Mouse (Mus musculus): ENCODE results near the gene Slc25a34. TPM values are rescaled to one million over a fixed set of nuclear protein-coding genes. Genes with fewer than 3 reads are reported as not detected.
A peak's percentile ranks its signal among the peaks of the same experiment; 100 is the strongest.

Gene Slc25a34
- 1 to 10 TPM; 1.3 to 5.1 (median 2.6) TPM for total RNA-seq (2022)

DNA sequence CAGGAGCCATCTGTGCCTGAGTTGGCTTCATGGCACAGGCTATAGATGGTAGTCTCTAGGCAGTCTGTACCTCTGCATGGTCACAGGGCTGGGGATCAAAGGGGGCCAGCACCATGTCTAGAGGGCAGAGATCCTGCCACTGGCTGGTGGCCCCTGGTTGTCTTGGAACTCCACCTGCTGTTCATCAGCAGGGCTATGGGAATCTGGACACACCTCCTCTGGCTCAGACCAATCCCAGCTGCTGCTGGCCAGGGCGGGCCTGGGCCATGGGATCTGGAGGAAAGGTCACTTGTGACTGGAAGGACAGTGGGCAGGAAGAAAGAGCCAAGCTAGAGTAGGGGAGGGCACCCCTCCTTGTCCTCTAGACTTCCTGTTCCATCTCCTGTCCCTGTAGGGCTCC is at the start of gene Slc25a34:
Slc25a34 (minus strand) TSS at position 156 of the 400 bp plus-strand sequence.
- peak; percentile 86 for DNase-seq

DNA sequence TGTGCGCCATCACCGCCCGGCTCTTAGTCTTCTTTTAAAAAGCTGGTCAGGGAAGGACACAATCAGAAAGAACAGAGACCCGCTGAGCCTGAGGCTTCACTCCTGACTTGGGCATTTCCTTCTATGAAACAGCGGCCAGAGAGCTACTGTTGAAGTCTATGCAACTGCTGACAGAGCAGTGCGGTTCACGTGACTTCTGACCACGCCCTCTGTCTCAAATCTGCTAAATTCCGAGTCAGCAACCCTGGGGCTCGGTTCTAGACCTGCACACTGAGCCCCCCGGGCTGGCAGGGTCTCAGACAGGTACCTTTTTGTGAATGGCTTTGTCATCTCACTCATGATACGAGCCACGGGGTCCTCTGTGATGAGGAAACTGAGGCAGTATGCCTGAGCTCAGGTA is 48.7 kb upstream of the Slc25a34 start:
- no peak for DNase-seq

DNA sequence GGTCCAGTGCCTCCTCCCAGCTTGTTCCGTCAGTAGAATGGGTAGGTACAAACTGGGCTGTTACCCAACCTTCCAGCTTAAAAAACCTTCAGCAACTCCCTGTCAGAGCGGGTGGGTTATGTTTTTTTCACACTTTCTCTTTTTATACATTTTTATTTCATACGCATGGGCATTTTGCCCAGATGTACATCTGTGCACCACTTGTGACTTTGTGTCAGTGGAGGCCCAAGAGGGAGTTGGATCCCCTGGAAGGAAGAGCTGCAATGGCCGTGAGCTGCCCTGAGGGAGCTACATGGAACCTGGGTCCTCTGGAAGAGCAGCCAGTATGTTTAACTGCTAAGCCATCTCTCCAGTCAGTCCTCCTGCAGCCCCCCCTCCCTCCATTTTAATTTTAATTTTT is 47.8 kb upstream of the Slc25a34 start:
- DNase-seq, result no peak

DNA sequence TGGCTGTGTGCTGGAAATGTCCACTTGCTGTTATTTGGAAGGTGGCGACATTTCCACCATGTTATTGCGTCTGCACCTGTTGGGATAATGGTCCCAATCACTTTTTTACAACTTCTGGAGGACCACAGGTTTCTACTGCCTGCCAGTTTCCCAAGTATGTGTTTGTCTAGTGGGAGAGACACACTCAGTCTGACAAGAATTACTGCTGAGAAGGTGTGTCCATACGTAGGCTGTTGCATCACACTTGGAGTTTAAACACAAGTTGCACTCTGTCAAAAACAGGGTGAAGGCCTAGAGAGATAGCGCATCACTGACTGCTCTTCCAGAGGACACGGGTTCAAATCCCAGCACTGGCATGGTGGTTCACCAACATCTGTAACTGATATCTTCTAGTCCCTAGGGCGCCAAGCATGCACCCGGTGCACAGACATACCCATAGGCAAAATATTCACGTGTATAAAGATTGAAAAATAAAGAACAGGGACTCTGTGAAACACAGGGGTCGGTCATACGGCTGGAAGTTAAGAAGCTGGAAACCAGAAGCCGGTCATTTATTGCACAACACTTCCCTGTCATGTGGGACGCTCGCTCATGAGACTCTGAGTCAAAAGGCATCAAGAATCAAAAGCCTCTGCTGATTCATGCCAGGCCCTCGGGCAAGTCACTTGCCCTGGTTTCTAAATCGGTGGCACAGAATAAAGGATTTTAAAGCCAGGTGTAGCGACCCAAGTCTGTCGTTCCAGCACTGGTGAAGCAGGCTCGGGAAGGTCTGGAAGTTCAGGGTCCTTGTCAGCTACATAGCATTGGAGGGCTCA is 46.5 kb upstream of the Slc25a34 start:
- DNase-seq, result peak; percentile 78

DNA sequence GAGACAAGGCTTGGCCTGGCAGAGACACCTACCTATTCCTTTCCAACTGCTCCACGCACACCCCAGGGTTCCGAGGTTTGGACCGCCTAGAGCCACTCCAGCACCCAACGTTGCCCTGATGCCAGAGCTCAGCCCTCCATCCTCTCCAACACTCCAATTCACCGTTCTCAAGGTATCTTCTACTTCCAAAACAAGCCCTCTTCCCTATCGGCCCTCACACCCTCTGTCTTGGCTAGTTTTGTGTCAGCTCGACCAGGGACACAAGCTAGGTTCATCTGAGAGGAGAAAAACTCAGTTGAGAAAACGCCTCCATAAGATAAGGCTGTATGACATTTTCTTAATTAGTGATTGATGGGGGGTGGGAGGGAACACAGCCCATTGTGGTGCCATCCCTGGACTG is 41.2 kb upstream of the Slc25a34 start, which contains the start of gene Plekhm2:
Plekhm2 (minus strand) TSS at position 101 of the 400 bp plus-strand sequence.
- DNase-seq, result no peak

DNA sequence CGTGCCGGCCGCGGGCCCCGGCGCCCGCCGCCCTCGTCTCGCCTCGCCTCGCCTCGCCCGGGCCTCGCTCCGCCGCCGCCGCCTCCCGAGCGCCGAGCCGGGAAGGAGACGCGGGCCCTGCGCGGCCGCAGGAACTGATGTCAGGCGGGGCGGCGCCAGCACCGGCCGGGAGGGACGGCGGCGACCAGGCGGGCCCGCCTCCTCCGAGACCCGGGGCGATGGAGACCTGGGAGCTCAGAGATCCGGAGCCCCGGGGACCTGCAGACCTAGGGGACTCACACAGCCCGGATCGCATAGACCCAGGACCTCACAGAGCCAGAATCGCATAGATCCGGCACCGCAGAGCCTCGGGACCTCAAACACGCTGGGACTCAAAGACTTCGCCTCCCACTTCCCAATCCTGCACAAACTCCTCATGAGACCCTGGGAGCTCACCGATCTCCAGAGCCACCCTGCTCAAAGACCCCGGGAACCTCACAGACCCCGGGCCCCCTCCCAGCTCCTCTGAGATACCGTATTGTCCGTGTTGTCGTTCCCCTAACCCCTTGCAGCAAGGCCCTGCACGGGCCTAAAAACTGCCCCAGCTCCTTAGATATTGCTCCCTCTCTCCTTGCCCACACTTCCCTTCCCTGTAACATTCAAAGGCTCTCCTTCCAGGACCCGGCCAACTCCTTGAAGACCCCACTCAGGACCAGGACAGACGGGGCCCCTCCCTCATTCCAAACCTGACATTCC is 40.6 kb upstream of the Slc25a34 start:
- no peak for DNase-seq

DNA sequence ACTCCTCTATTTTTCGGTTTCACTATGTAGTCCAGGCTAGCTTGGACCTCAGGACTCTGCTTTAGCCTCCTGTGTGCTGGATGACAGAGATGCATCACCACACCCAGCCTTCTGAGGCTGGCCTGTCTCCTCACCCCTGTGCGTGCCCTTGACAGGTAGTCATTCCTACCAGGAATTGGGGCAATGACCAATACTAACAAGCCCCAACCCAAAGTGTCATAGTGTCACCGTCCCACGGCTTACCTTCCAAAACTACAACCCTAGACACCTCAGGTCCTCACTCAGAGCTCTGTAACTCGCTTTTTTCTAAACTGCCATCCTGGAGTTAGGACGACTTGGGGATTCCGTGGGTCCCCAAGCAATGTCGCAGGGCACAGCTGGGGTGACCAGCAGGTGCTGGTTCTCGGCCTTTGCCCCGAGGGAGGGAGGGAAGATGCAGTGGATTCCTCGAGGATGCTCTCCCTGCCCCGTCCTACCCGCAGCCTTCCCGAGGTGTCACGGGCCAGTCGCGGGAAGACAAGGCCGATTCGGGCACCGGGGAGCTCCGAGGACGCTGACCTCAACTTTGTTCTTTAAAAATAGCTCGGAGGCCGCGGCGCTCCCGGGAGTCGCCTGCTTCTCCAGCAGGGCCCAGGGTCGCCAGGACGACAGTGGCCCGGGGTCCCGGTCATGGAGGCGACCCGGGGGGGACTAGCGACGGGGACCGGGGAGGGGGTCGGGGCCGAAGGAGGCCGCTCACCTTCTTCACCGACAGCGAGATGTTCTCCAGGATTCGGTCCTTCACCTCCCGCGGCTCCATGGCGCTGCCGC is 39.7 kb upstream of the Slc25a34 start:
- no peak for DNase-seq

DNA sequence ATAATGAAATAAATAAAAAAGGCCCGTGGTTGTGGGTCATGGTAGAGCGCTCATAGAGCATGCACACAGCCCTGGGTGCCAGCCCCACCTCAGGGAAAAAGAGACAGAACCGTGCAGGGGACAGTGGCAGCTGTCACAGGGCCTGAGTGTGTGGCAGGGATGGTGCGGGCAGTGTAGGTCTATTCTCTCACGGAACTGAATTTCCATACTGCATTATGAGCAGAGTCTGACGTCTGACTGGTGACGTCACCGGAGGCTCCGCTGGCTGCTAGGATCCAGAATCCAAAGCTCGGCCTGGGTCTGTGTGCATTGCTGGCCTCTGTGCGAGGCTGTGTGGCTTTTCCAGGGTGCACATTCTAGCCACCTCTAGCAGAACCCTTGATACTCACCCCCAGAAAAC is 37.3 kb upstream of the Slc25a34 start:
- no peak for DNase-seq

DNA sequence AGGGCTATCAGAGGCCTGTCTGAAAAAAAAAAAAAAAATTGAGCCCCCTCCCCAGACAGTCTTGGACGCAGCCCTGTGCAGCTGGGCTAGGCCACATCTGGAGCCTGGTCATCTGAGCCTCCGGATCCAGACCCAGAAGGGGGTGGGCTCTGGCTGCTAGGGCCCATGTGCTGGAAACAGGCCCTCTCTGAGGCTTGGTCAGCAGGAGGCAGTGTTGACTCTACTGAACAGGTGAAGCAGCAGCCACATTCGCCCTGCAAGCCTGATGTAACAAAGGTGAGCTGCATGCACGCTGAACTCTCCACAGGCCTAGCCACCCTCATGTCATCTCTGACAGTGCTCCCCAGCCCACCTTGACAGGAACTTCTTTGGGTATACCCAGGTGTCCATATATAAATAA is 36.1 kb upstream of the Slc25a34 start:
- DNase-seq, result no peak

DNA sequence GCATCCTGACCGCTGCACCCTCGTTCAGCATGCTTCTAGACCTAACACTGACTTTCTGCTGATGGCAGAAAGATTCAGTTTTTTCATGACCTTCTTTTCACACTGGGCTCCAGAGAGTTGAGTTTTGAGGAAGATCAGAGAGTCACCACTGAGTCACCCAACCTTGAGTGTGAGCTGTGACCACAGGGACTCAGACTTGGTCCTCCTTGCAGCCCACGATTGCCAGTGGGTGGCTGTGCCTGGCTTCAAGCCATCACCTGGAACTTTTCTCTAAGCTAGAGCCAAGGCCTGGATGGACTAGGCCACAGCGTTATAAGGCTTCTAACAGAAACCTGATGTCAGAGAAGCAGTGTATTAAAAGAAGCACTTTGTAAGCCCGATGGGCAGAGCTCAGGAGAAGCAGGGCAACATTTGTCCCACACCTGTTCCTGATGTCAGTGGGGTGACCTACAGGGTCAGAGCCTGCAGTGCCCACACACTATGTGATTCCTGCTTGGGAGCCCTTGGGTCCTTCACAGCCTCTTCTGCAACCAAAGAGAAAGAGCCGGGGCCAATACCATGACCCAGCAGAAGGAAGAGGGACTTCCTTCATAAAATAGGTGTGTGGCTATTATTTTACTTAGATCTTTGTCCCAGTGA is 35.3 kb upstream of the Slc25a34 start:
- peak; percentile 79 for DNase-seq

DNA sequence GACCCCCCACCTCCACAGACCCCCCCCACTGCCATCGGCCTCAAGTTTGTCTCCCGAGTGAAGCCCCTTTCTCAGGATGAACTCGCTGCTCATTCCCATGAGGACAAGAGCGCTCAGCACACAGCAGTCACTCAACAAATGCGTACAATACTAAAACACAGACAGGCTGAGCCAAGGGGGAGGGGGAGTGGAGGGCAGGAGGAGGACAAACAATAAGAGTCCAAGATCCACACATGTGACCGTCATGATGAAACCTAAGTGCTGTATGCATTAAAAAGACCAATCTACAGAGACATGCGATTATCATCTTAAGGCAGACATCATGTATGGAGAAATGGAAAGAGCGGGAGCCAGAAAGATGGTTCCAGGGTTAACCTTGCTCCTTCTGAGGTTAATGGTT is 33.3 kb upstream of the Slc25a34 start:
- DNase-seq, result no peak

DNA sequence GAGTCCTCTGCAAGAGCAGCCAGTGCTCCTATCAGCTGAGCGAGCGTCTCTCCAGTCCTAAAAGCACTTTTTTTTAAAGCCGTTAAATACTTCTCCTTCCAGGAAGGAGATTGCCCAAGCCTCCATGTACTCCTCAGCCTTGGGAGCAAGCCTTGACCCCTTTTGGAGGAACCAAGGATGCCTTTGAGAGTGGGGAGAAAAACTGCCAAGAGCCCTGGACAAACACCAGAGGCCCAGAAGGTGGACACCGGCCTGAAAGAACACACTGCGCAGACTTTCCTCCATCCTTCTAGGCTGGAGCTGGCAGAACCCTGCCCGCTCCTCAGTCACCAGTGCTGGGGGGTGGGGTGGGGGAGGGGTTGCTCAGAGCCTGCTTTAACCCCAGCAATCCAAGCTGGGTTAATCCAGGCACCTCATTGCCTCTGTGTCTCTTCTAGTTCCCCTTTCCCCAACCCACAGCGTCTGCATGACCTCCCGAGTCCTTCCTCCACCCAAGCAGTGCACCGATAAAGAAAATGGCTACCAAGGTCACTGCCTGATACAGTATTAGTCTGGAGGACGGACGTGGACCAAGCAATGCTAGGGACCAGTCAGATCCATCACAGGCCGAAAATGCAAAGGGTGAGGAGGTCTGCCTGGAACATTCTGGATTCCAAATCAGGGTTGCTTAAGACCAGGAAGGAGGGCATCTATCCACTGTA is 32.4 kb upstream of the Slc25a34 start:
- peak; percentile 58 for DNase-seq

DNA sequence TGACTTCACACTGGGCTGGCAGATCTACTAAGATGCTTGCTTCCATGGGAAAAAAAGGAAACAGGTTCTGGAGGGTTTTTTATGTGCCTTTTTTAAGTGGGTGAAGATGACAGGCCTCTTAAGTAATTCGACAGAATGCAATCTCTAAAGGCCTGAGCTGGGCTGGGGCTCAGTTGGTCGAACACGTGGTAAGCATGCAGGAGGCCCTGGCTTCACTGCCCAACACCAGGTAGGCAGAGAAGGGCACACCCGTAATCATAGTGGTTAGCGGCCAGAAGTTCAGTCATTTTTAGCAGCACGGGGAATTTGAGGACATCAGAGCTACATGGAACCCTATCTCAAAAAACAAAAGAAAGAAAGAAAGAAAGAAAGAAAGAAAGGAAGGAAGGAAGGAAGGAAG is 30.9 kb upstream of the Slc25a34 start:
- DNase-seq, result no peak

DNA sequence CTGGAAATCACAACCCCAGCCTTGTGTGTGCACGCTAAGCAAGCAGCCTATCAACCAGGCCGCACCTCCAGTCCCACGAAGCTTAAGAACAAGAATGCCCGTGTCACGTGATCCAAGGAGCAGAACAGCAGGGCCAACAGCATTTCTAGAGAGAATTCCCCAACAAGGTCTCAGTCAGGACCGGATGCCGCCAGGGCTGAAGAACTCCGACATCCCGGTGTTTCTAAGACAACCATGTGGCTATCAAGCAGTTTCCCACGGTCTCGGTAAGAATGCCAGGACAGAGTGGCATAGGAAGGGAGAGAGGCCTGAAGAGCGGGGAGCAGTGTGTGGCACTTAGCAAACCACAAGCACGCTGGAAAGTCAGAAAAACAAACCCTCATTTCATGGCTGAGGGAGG is 30.2 kb upstream of the Slc25a34 start:
- no peak for DNase-seq

DNA sequence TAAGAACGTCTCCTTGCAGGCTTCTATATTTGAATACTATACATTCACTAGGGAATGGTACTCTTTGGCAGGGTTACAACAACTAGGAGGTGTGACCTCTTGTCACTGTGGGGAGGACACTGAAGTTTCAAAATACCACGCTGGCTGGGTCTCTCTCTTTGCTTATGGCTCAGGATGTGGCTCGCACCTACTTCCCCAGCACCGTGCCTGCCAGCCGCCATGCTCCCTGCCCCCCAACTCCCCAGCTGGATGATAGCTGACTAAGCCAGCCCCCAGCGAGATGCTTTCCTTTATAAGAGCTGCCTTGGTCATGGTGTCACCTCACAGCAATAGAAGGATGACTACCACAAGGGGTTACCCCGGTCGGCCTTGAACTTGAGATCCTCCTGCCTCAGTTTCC is 29.4 kb upstream of the Slc25a34 start:
- DNase-seq, result no peak

DNA sequence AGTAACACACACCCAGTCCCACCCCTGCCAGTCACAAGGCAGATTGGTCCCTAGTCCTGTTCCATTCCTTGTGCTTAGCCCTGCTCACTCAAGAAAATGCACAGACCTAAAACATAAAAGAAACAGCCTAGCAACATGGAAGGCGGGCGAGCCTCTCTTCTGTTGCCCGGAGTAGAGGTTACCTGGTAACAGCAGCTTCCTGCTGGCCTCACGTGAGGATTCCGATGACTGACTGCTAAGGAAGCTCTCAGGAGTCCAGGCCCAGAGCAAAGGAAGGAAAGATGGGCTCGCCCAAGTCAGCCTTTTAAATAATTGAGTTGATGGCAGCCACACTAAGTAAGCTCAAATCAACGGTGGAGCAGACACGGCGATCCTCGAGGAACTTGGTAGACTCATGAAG is 28.3 kb upstream of the Slc25a34 start:
- DNase-seq, result no peak

DNA sequence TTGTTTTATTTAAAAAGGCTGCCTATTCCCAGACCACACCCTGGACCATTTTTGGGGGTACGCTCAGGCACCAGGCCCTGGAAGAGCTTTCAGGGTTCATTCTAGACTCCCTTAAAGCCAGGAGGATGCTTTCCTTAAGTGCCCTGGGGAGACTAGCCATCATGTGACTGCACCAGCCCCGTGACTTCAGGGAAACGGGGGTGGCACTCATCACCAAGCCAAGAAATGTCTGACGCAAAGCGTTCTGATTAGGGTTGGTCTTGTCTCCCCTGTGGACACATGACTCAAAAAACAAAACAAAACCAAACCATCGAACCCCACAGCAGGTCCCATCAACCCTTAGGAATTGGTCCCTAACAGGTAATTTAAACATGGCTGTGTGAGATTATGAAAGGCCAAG is 27.7 kb upstream of the Slc25a34 start:
- DNase-seq, result no peak

DNA sequence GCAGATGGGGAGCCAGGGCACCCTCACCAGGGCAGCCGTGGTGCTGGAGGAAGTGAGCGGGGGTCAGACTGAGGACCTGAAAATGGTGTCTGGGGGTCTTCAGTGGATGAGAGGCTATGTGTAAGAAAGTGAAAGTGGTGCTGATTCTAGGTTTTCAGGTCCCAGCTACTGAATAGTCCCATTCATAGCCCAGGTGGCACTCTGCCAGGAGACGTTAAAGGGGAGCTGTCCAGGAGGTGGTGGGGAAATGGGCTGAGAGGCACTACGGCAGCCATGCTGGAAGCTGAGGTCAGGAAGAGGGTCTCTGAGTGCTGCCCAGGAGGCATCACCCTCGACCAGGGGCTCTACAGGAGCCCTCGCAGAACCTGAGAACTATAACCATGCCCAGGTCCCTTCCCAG is 25.6 kb upstream of the Slc25a34 start:
- DNase-seq, result no peak

DNA sequence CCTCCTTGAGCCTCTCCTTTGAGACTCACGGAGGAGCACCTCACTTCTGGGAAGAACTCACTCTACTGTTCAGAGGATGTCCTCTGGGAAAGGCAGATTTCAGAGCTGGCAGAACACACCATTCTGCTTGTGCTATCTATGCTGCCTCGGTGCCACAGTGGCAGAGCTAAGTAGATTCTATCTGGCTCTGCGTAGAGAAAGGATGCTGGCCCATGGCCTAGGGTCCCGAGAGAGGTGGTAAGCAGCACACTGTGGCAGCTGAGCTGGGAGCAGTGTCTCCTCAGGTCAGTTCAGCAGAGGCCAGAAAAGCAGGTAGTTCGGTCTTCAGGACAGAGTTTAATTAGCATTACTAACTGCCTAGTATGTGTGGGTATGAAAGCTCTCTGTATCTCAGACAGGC is 24.6 kb upstream of the Slc25a34 start:
- no peak for DNase-seq

DNA sequence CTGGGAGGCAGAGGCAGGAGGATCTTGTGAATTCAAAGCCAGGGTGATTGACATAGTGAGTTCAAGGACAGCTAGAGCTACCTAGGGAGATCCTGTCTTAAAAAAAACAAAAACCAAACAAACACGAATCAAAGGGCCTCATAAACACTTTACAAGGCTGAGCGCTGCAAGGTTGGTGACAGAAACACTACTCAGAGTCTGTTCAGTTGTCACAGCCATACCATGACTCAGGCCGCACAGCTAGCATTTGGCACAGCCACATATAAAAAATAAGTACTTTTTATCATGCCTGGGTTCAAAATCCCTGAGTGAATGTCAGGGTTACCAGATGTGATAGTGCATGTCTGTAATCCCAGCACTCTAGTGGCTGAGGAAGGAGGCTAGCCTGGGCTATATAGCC is 23.6 kb upstream of the Slc25a34 start:
- no peak for DNase-seq

DNA sequence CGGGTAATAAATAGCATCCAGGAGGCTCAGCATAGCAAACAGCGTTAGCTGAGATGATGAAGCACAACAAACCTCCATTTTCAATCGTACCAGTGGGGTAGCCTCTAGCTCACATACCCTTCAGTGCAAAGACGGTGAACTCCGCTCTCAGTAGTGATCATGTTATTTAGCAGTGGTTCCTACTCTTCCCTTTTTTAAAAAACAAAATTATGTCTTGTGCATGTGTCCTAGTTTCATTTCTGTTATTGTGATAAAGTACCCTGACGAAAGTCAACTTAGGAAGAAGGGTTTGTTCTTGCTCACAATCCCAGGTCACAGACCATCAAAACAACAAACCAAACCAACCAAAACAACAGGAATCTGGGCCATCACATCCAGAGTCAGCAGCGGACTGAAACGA is 22.4 kb upstream of the Slc25a34 start:
- no peak for DNase-seq

Measured in adrenal gland, adult 8-10 months (tissue).